Mouse (Mus musculus): ENCODE data around the gene Msi2.

Msi2 gene

GRCm38 (mm10) chr11:88648407-88648806 is 69.9 kb downstream of the Msi2 start:
- Histone ChIP-seq H3K4me3 (replicated peaks; ENCODE audit: low read length) (no peak overlapping the region), H3K9me3 (ENCODE audit: low read length) (no peaks in the 10 kb centered on the region), H3K4me1 (replicated peaks; ENCODE audit: low read depth, low read length) (peaks cover 84% of the 10 kb centered on the region), H3K36me3 (ENCODE audit: insufficient read depth, low read length) (peaks cover 46% of the 10 kb centered on the region), H3K27me3 (ENCODE audit: insufficient read depth, low read length) (no peaks in the 10 kb centered on the region)
- no peak for TF ChIP-seq CTCF (conservative IDR thresholded peaks at IDR 0.05; ENCODE audit: low read length)
- no peak for TF ChIP-seq NANOG (IDR thresholded peaks at IDR 0.05; ENCODE audit: borderline replicate concordance, low read length)
- no peak for TF ChIP-seq POU5F1 (IDR thresholded peaks at IDR 0.05; ENCODE audit: borderline replicate concordance, low read length)

- Histone ChIP-seq H3K36me3 (ENCODE audit: insufficient read depth, low read length) (peaks cover 61% of the 10 kb centered on the region), H3K4me1 (replicated peaks; ENCODE audit: low read depth, low read length) (peaks cover 76% of the 10 kb centered on the region), H3K9me3 (ENCODE audit: low read length) (no peaks in the 10 kb centered on the region), H3K27me3 (ENCODE audit: insufficient read depth, low read length) (no peaks in the 10 kb centered on the region), H3K4me3 (replicated peaks; ENCODE audit: low read length) (no peak overlapping the region)
- TF ChIP-seq POU5F1 (IDR thresholded peaks at IDR 0.05; ENCODE audit: borderline replicate concordance, low read length): no peak
- no peak for TF ChIP-seq NANOG (IDR thresholded peaks at IDR 0.05; ENCODE audit: borderline replicate concordance, low read length)
- TF ChIP-seq CTCF (conservative IDR thresholded peaks at IDR 0.05; ENCODE audit: low read length): no peak
Observed at GRCm38 (mm10) chr11:88646493-88646892, 71.8 kb downstream of the Msi2 start.

- no peaks in the 10 kb centered on the region for H3K9me3 ChIP-seq (ENCODE audit: low read length)
- TF ChIP-seq NANOG (IDR thresholded peaks at IDR 0.05; ENCODE audit: borderline replicate concordance, low read length) (no peak), POU5F1 (IDR thresholded peaks at IDR 0.05; ENCODE audit: borderline replicate concordance, low read length) (no peak), CTCF (conservative IDR thresholded peaks at IDR 0.05; ENCODE audit: low read length) (no peak)
- H3K4me1 ChIP-seq (replicated peaks; ENCODE audit: low read depth, low read length): peaks cover 80% of the 10 kb centered on the region
- H3K36me3 ChIP-seq (ENCODE audit: insufficient read depth, low read length): peaks cover 67% of the 10 kb centered on the region
- H3K27me3 ChIP-seq (ENCODE audit: insufficient read depth, low read length): no peaks in the 10 kb centered on the region
- no peak overlapping the region for H3K4me3 ChIP-seq (replicated peaks; ENCODE audit: low read length)
Observed at GRCm38 (mm10) chr11:88645821-88646220, 72.5 kb downstream of the Msi2 start.

- Histone ChIP-seq H3K4me3 (replicated peaks; ENCODE audit: low read length) (no peak overlapping the region), H3K27me3 (ENCODE audit: insufficient read depth, low read length) (no peaks in the 10 kb centered on the region), H3K36me3 (ENCODE audit: insufficient read depth, low read length) (peaks cover 68% of the 10 kb centered on the region), H3K4me1 (replicated peaks; ENCODE audit: low read depth, low read length) (peaks cover 72% of the 10 kb centered on the region), H3K9me3 (ENCODE audit: low read length) (no peaks in the 10 kb centered on the region)
- no peak for TF ChIP-seq NANOG (IDR thresholded peaks at IDR 0.05; ENCODE audit: borderline replicate concordance, low read length)
- TF ChIP-seq CTCF (conservative IDR thresholded peaks at IDR 0.05; ENCODE audit: low read length): no peak
- TF ChIP-seq POU5F1 (IDR thresholded peaks at IDR 0.05; ENCODE audit: borderline replicate concordance, low read length): no peak
Observed at GRCm38 (mm10) chr11:88644719-88645118, 73.6 kb downstream of the Msi2 start.

GRCm38 (mm10) chr11:88639862-88640261 is 78.5 kb downstream of the Msi2 start:
- Histone ChIP-seq H3K4me3 (replicated peaks; ENCODE audit: low read length) (no peak overlapping the region), H3K36me3 (ENCODE audit: insufficient read depth, low read length) (peaks cover 68% of the 10 kb centered on the region), H3K4me1 (replicated peaks; ENCODE audit: low read depth, low read length) (peaks cover 66% of the 10 kb centered on the region), H3K9me3 (ENCODE audit: low read length) (no peaks in the 10 kb centered on the region), H3K27me3 (ENCODE audit: insufficient read depth, low read length) (no peaks in the 10 kb centered on the region)
- no peak for TF ChIP-seq NANOG (IDR thresholded peaks at IDR 0.05; ENCODE audit: borderline replicate concordance, low read length)
- peak; percentile 35 for TF ChIP-seq CTCF (conservative IDR thresholded peaks at IDR 0.05; ENCODE audit: low read length)
- TF ChIP-seq POU5F1 (IDR thresholded peaks at IDR 0.05; ENCODE audit: borderline replicate concordance, low read length): no peak

- no peak overlapping the region for H3K4me3 ChIP-seq (replicated peaks; ENCODE audit: low read length)
- TF ChIP-seq NANOG (IDR thresholded peaks at IDR 0.05; ENCODE audit: borderline replicate concordance, low read length): no peak
- no peak for TF ChIP-seq POU5F1 (IDR thresholded peaks at IDR 0.05; ENCODE audit: borderline replicate concordance, low read length)
- no peak for TF ChIP-seq CTCF (conservative IDR thresholded peaks at IDR 0.05; ENCODE audit: low read length)
Observed at GRCm38 (mm10) chr11:88638936-88639542, 79.3 kb downstream of the Msi2 start.

GRCm38 (mm10) chr11:88638254-88638653 is 80.1 kb downstream of the Msi2 start:
- H3K4me3 ChIP-seq (replicated peaks; ENCODE audit: low read length): no peak overlapping the region
- no peaks in the 10 kb centered on the region for H3K27me3 ChIP-seq (ENCODE audit: insufficient read depth, low read length)
- peaks cover 71% of the 10 kb centered on the region for H3K4me1 ChIP-seq (replicated peaks; ENCODE audit: low read depth, low read length)
- TF ChIP-seq CTCF (conservative IDR thresholded peaks at IDR 0.05; ENCODE audit: low read length) (no peak), POU5F1 (IDR thresholded peaks at IDR 0.05; ENCODE audit: borderline replicate concordance, low read length) (no peak), NANOG (IDR thresholded peaks at IDR 0.05; ENCODE audit: borderline replicate concordance, low read length) (no peak)
- peaks cover 75% of the 10 kb centered on the region for H3K36me3 ChIP-seq (ENCODE audit: insufficient read depth, low read length)
- no peaks in the 10 kb centered on the region for H3K9me3 ChIP-seq (ENCODE audit: low read length)

More at GRCm38 (mm10) chr11:88638936-88639542, 79.3 kb downstream of the Msi2 start:
- no peaks in the 10 kb centered on the region for H3K9me3 ChIP-seq (ENCODE audit: low read length)
- peaks cover 71% of the 10 kb centered on the region for H3K36me3 ChIP-seq (ENCODE audit: insufficient read depth, low read length)
- no peaks in the 10 kb centered on the region for H3K27me3 ChIP-seq (ENCODE audit: insufficient read depth, low read length)
- peaks cover 66% of the 10 kb centered on the region for H3K4me1 ChIP-seq (replicated peaks; ENCODE audit: low read depth, low read length)

- Histone ChIP-seq H3K9me3 (ENCODE audit: low read length) (0 out of 2 replicates have a peak, but pooled peaks cover 2% of the 10 kb centered on the region), H3K4me1 (replicated peaks; ENCODE audit: low read depth, low read length) (peaks cover 81% of the 10 kb centered on the region), H3K27me3 (ENCODE audit: insufficient read depth, low read length) (no peaks in the 10 kb centered on the region), H3K36me3 (ENCODE audit: insufficient read depth, low read length) (peaks cover 72% of the 10 kb centered on the region), H3K4me3 (replicated peaks; ENCODE audit: low read length) (no peak overlapping the region)
- TF ChIP-seq NANOG (IDR thresholded peaks at IDR 0.05; ENCODE audit: borderline replicate concordance, low read length) (no peak), POU5F1 (IDR thresholded peaks at IDR 0.05; ENCODE audit: borderline replicate concordance, low read length) (no peak), CTCF (conservative IDR thresholded peaks at IDR 0.05; ENCODE audit: low read length) (no peak)
Observed at GRCm38 (mm10) chr11:88636934-88637333, 81.4 kb downstream of the Msi2 start.

GRCm38 (mm10) chr11:88636319-88636718 is 82.0 kb downstream of the Msi2 start:
- TF ChIP-seq CTCF (conservative IDR thresholded peaks at IDR 0.05; ENCODE audit: low read length) (no peak), POU5F1 (IDR thresholded peaks at IDR 0.05; ENCODE audit: borderline replicate concordance, low read length) (no peak), NANOG (IDR thresholded peaks at IDR 0.05; ENCODE audit: borderline replicate concordance, low read length) (no peak)
- Histone ChIP-seq H3K9me3 (ENCODE audit: low read length) (peaks cover 7% of the 10 kb centered on the region; the same call in 1 of the 2 replicates), H3K27me3 (ENCODE audit: insufficient read depth, low read length) (no peaks in the 10 kb centered on the region), H3K4me3 (replicated peaks; ENCODE audit: low read length) (no peak overlapping the region), H3K4me1 (replicated peaks; ENCODE audit: low read depth, low read length) (peaks cover 80% of the 10 kb centered on the region), H3K36me3 (ENCODE audit: insufficient read depth, low read length) (peaks cover 71% of the 10 kb centered on the region)

Data from E14TG2a.4 (cell line).